Mouse (Mus musculus) G1E (cell line): Measurements from ENCODE around the gene Plxnb1. TPM values are rescaled to one million over a fixed set of nuclear protein-coding genes. Genes with fewer than 3 reads are reported as not detected.

Experiments
- ATAC-seq: 2 replicates; pipeline ENCODE4 v1.8.0; 2016; ENCODE audit warnings: mild to moderate bottlenecking; ENCODE audit not compliant: insufficient number of reproducible peaks, poor library complexity, low FRiP score, severe bottlenecking; ENCODE audit errors: extremely low read depth
- DNase-seq: peaks from one replicate; pipeline ENCODE4 v3.0.0; 2012; ENCODE audit warnings: low spot score
- H3K27me3 ChIP-seq: 2 replicates; pipeline ENCODE4 v1.6.1; 2012; ENCODE audit warnings: mild to moderate bottlenecking, low read length, inconsistent platforms; ENCODE audit not compliant: insufficient read depth
- H3K36me3 ChIP-seq: replicated peaks from 2 replicates; pipeline ENCODE3; 2012; ENCODE audit warnings: mild to moderate bottlenecking, inconsistent platforms
- H3K4me1 ChIP-seq: 2 replicates; pipeline ENCODE4 v1.6.1; 2012; ENCODE audit warnings: low read depth, low read length, inconsistent platforms, mixed read lengths; ENCODE audit not compliant: insufficient read depth
- H3K4me3 ChIP-seq: 2 replicates; pipeline ENCODE4 v1.5.1; 2012; ENCODE audit warnings: low read depth, mild to moderate bottlenecking, inconsistent platforms, low read length, moderate library complexity, mixed read lengths
- H3K9me3 ChIP-seq: replicated peaks from 2 replicates; pipeline ENCODE4 v1.6.1; 2012; ENCODE audit warnings: inconsistent platforms
- CTCF ChIP-seq: IDR thresholded peaks from 2 replicates; pipeline ENCODE4 v1.5.1; 2012; ENCODE audit warnings: low read depth, low read length, inconsistent platforms, mixed read lengths
- GATA1 ChIP-seq: IDR thresholded peaks from 2 replicates; pipeline ENCODE4 v1.6.1; 2012; ENCODE audit warnings: borderline replicate concordance, low read length, inconsistent platforms, mixed read lengths
- GATA2 ChIP-seq: IDR thresholded peaks from 2 replicates; pipeline ENCODE4 v1.6.1; 2012; ENCODE audit warnings: low read depth, low read length, inconsistent platforms, borderline replicate concordance
- POLR2AphosphoS5 ChIP-seq: IDR thresholded peaks from 2 replicates; pipeline ENCODE4 v1.6.1; 2012; ENCODE audit warnings: low read depth, low read length, inconsistent platforms; ENCODE audit not compliant: insufficient replicate concordance
- TAL1 ChIP-seq: conservative IDR thresholded peaks from 2 replicates; pipeline ENCODE4 v1.6.1; 2012; ENCODE audit warnings: low read depth, low read length, inconsistent platforms, mixed read lengths
- polyA plus RNA-seq: library from polyadenylated mRNA; stranded (reverse); fragments of >175 nt; gene quantifications from 2 replicates; pipeline ENCODE4 v1.2.3, GENCODE M21; 2012
- total RNA-seq, 2 experiments: library from RNA; stranded (forward) in 1 of 2; stranded (reverse) in 1 of 2; fragments of 200-1000 nt in 1 of 2; fragments of >200 nt in 1 of 2; fragmentation: Nextera tagmentation in 1 of 2; gene quantifications; 2 replicates each; pipeline ENCODE4 v1.2.3; 2014 to 2017

Plxnb1 gene
- total and polyA plus RNA-seq, 3 experiments, result 0.44 TPM; not detected in 2

DNA sequence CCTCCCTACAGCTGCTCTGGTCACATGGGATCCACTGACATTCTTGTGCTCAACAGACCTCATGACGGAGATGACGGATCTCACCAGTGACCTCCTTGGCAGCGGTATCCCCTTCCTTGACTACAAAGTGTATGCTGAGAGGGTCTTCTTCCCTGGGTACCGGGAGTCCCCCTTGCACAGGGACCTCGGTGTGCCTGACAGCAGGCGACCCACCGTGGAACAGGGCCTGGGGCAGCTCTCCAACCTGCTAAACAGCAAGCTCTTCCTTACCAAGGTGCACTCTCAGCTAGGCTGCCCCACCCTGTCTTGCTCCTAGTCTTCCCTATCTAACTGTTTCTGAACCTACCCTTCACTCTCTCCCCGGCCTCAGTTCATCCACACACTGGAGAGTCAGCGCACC, 16.4 kb downstream of the Plxnb1 start:
- H3K4me3 ChIP-seq, result no peak overlapping the region
- no peaks in the 10 kb centered on the region for H3K36me3 ChIP-seq
- ATAC-seq, result no peak
- peak; percentile 0 for DNase-seq
- no peak for TF ChIP-seq TAL1
- TF ChIP-seq GATA2, result no peak
- no peak for TF ChIP-seq GATA1
- no peak for TF ChIP-seq CTCF
- no peak for TF ChIP-seq POLR2AphosphoS5
- no peaks in the 10 kb centered on the region for H3K4me1 ChIP-seq
- peaks cover 43% of the 10 kb centered on the region for H3K27me3 ChIP-seq
- H3K9me3 ChIP-seq, result no peaks in the 10 kb centered on the region

DNA sequence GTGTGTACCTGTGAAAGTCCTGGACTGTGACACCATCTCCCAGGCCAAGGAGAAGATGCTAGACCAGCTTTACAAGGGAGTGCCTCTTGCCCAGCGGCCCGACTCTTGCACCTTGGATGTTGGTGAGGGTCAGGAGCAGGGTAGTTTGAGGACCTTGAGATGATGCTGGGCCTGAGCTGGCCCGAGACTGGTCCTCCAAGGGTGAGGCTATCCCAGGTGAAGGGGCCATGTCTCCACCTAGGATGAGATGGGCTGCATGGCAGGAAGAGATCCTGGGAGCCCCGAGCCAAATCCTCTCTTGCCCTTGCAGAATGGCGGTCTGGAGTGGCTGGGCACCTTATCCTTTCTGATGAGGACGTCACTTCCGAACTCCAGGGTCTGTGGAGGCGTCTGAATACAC, 18.1 kb downstream of the Plxnb1 start:
- peak; percentile 0 for DNase-seq
- Histone ChIP-seq H3K27me3 (peaks cover 44% of the 10 kb centered on the region), H3K36me3 (no peaks in the 10 kb centered on the region), H3K4me3 (no peak overlapping the region), H3K4me1 (no peaks in the 10 kb centered on the region), H3K9me3 (no peaks in the 10 kb centered on the region)
- no peak for ATAC-seq
- TF ChIP-seq POLR2AphosphoS5 (no peak), GATA1 (no peak), GATA2 (no peak), CTCF (no peak), TAL1 (no peak)

DNA sequence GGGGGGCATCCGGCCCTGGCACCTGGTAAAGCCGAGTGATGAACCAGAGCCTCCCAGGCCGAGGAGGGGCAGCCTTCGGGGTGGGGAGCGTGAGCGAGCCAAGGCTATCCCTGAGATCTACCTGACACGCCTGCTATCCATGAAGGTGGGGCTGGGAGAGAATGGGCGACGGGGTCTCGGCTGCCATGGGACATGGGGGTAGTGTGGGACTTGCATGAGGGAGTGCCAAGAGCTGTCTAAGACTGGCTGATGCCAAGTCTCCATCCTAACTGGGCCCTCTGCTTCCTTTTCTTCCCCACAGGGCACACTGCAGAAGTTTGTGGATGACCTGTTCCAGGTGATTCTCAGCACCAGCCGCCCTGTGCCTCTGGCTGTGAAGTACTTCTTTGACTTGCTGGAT, 19.1 kb downstream of the Plxnb1 start:
- Histone ChIP-seq H3K9me3 (no peaks in the 10 kb centered on the region), H3K36me3 (no peaks in the 10 kb centered on the region), H3K4me3 (no peak overlapping the region), H3K27me3 (peaks cover 40% of the 10 kb centered on the region), H3K4me1 (no peaks in the 10 kb centered on the region)
- no peak for DNase-seq
- no peak for TF ChIP-seq TAL1
- TF ChIP-seq GATA1, result no peak
- TF ChIP-seq CTCF, result no peak
- no peak for TF ChIP-seq POLR2AphosphoS5
- no peak for TF ChIP-seq GATA2
- no peak for ATAC-seq

DNA sequence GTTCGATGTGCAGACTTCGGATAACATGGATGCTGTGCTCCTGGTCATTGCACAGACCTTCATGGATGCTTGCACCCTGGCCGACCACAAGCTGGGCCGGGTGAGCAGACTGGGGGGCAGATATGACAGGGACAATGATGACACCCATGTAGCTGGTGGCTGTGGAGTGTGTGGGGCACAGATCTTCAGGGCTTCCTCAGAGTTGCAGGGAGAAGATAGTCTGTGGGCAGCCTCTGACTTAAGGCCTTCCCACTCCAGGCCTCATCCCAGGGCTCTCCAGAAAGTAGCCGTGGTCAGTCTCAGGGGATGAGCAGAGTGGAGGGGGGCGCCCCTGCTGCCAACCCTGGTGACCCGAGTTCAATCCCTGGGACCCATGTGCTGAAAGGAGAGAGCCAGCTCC, 19.7 kb downstream of the Plxnb1 start:
- no peak for DNase-seq
- H3K36me3 ChIP-seq, result no peaks in the 10 kb centered on the region
- no peaks in the 10 kb centered on the region for H3K4me1 ChIP-seq
- H3K4me3 ChIP-seq, result no peak overlapping the region
- H3K9me3 ChIP-seq, result no peaks in the 10 kb centered on the region
- ATAC-seq, result no peak
- TF ChIP-seq GATA1 (no peak), TAL1 (no peak), CTCF (no peak), POLR2AphosphoS5 (no peak), GATA2 (no peak)
- H3K27me3 ChIP-seq, result peaks cover 40% of the 10 kb centered on the region

DNA sequence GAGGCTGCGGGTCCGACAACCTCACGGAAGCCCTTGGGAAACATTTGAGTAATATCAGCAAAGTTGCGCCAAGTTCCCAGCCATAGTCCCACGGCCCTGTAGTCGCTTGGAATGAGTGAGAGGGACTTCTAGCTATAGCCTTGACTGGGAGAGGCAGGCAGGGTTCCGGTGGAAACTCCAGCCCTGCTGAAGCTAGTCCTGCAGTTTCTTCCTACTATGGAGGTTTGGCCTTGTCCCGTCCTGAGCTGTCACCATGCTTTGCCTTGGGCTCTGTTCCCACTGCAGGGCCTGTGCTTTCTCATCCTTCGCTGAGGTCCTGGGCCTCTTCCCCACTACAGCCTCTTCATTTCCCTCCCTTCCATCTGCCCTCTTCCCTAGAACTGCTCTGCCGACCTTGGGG, 21.0 kb downstream of the Plxnb1 start:
- H3K36me3 ChIP-seq, result no peaks in the 10 kb centered on the region
- ATAC-seq (no peak), DNase-seq (no peak)
- H3K4me1 ChIP-seq, result no peaks in the 10 kb centered on the region
- peaks cover 37% of the 10 kb centered on the region for H3K27me3 ChIP-seq
- H3K9me3 ChIP-seq, result no peaks in the 10 kb centered on the region
- H3K4me3 ChIP-seq, result no peak overlapping the region
- TF ChIP-seq GATA1, result no peak
- TF ChIP-seq GATA2, result no peak
- TF ChIP-seq CTCF, result no peak
- no peak for TF ChIP-seq TAL1
- TF ChIP-seq POLR2AphosphoS5, result no peak

DNA sequence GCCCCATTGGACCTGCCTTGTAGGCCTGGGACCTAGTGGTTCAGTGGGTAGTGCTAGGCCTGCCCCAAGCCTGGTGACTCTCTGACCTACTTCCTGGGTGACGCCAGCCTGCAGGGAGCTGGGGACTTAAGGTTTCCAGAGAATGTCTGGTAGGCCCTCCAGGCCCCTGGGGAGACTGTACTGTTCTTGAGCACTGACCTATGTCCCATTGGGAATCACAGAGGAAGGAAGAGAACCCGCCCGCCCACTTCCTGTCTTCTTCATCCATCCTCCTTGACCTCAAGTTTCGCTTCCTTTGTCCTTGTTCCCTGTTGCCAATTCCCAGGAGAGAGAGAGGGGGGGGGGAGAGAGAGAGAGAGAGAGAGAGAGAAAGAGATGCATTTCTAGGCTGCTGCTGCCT, 22.9 kb downstream of the Plxnb1 start:
- DNase-seq, result no peak
- Histone ChIP-seq H3K4me1 (no peaks in the 10 kb centered on the region), H3K27me3 (peaks cover 18% of the 10 kb centered on the region), H3K9me3 (no peaks in the 10 kb centered on the region), H3K36me3 (no peaks in the 10 kb centered on the region), H3K4me3 (no peak overlapping the region)
- TF ChIP-seq GATA2, result no peak
- no peak for TF ChIP-seq POLR2AphosphoS5
- TF ChIP-seq TAL1, result no peak
- TF ChIP-seq GATA1, result no peak
- no peak for TF ChIP-seq CTCF
- no peak for ATAC-seq

DNA sequence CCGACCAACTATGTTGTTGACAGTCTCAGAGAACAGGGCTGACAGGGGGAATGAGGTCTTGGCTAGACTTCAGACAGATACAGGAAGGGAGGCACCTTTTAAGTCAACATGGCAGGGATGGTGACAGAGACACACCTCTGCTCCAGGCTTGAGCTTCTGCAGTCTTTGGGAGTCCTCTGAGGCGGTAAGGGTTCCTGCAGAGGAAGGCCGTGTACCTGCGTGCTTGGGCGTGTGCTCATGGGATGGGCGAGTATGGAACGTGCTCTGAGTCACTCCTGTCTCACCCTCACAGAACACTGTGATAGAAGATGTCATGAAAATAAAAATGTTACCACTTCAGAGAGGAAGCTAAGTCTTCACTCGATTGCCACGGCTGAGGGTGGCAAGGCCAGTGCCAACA, 24.4 kb downstream of the Plxnb1 start:
- H3K36me3 ChIP-seq, result no peaks in the 10 kb centered on the region
- ATAC-seq (no peak), DNase-seq (no peak)
- no peaks in the 10 kb centered on the region for H3K4me1 ChIP-seq
- TF ChIP-seq GATA1, result no peak
- TF ChIP-seq CTCF, result no peak
- TF ChIP-seq GATA2, result no peak
- no peak for TF ChIP-seq TAL1
- TF ChIP-seq POLR2AphosphoS5, result no peak
- H3K9me3 ChIP-seq, result no peaks in the 10 kb centered on the region
- peaks cover 11% of the 10 kb centered on the region for H3K27me3 ChIP-seq
- H3K4me3 ChIP-seq, result no peak overlapping the region
